Mouse (Mus musculus) spleen, adult 2 months (tissue): ENCODE results near the gene Tln1.

Experiments used
- CTCF ChIP-seq: fragments of 200-500 bp; IDR thresholded peaks from 2 replicates; pipeline ENCODE4 v1.5.1; 2011; ENCODE audit warnings: mild to moderate bottlenecking, inconsistent platforms; ENCODE audit not compliant: insufficient read depth, insufficient read length, insufficient replicate concordance; ENCODE audit errors: extremely low read depth
- POLR2A ChIP-seq: fragments of 200-500 bp; IDR thresholded peaks from 2 replicates; pipeline ENCODE4 v1.6.1; 2011; ENCODE audit warnings: low read depth, low read length, inconsistent platforms

GRCm38 (mm10) chr4:43511675-43512454, 50.6 kb downstream of the Tln1 start:
- TF ChIP-seq CTCF = no peak
- TF ChIP-seq POLR2A = no peak
